ENCODE assay signal across 9 mouse cellular contexts in the genomic region with DNA sequence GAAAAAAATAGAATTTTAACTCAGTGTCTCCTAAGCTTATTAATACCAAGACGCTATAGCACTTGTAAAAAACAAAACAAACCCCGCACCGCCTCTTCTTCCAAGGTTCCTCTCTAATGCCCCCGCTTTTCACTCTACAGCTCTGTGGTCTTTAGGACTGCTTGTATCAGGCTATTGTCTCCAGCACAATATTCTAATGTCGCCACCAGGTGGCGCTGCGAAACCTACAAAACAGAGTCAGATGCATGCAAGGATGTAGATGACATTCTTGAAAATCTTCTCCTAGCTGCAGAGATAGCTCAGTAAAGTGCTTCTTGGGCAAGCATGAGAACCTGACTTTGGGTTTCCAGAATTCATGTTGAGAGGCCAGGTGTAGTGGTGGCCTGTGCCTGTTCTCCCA.
DNase-seq lines count a peak whose midpoint lies in the region; ATAC-seq and TF ChIP-seq lines count a peak whose summit lies in the region.
"Had no signal": no experiment of that assay in that cellular context is flagged by ENCODE, and none has a peak within 500 bp of the region (broad histone marks: within the 10 kb centered on the region; RNA-seq: fewer than 3 reads in every experiment).

No protein-coding gene starts in this region.

- no peak for ATAC-seq in granulocyte monocyte progenitor cell, adult 5-6 weeks (replicated peaks; ENCODE audit: poor library complexity, severe bottlenecking)

- no peak overlapping the region for H3K4me3 ChIP-seq in lung, adult 2 months (replicated peaks; ENCODE audit: extremely low read depth, low read depth, low read length)
- H3K4me3 ChIP-seq: heart, embryonic 15.5 days had no signal

- TF ChIP-seq POLR2A in lung, adult 2 months (IDR thresholded peaks at IDR 0.05; ENCODE audit: borderline replicate concordance, extremely low read depth, low read depth, low read length): no peak

- WGBS in large intestine, adult 2 months: 4% methylated on average over 7 of the region's 7 CpGs
- WGBS in lung, adult 2 months: 10% methylated on average over 7 of the region's 7 CpGs

- peak; percentile 59 for TF ChIP-seq CTCF in lung, adult 2 months (IDR thresholded peaks at IDR 0.05; ENCODE audit: insufficient read depth, low read length)

- H3K4me1 ChIP-seq in lung, adult 2 months (ENCODE audit: control insufficient read depth, insufficient read depth, low read length): no peaks in the 10 kb centered on the region
- H3K4me1 ChIP-seq: heart, embryonic 15.5 days had no signal

- peak; percentile 50 for DNase-seq in CD4-positive helper T cell, adult 2 months (ENCODE audit: low read depth, low spot score)
- peak; percentile 60 for DNase-seq in WW6 (ENCODE audit: low read depth, low spot score)
- peak; percentile 76 to 78 for DNase-seq in cerebellum, postnatal 14 days
- peak; percentile 59 to 82 for DNase-seq in frontal cortex, postnatal 36 days (ENCODE audit: low spot score in 2 of 2)
- DNase-seq in large intestine, adult 2 months (ENCODE audit: low read depth, low spot score): peak; percentile 44
- peak; percentile 34 for DNase-seq in lung, adult 2 months
- DNase-seq in right cerebral cortex, adult 18-20 months: peak; percentile 72
